Mouse (Mus musculus) embryonic facial prominence, embryonic 14.5 days (tissue): ENCODE measurements at regions not wholly inside any gene's neighbourhood (a gene's known extent, or its start where the extent isn't known, plus 50 kb on each side); places are given as distances from the start of the nearest gene placed in this dataset.

Experiments
- ATAC-seq: fragments of 200-750 bp; cut with Nextera tagmentation; 2 replicates; pipeline ENCODE4 v1.8.0; 2017; ENCODE audit warnings: low read depth, moderate number of reproducible peaks, moderate TSS enrichment
- DNase-seq: peaks from one replicate; pipeline ENCODE4 v3.0.0-alpha.2; 2015; ENCODE audit warnings: low spot score
- H3K27ac ChIP-seq: fragments of 300-500 bp; sonication (generic); replicated peaks from 2 replicates; pipeline ENCODE4 v1.5.1; 2014; ENCODE audit warnings: low read depth, mild to moderate bottlenecking, low read length, moderate library complexity
- H3K27me3 ChIP-seq: fragments of 300-500 bp; sonication (generic); replicated peaks from 2 replicates; pipeline ENCODE4 v1.6.1; 2014; ENCODE audit warnings: low read length; ENCODE audit not compliant: control insufficient read depth, insufficient read depth
- H3K36me3 ChIP-seq: fragments of 300-500 bp; sonication (generic); 2 replicates; pipeline ENCODE4 v1.6.1; 2014; ENCODE audit warnings: low read length, mixed read lengths; ENCODE audit not compliant: control insufficient read depth, insufficient read depth
- H3K4me1 ChIP-seq: fragments of 300-500 bp; sonication (generic); 2 replicates; pipeline ENCODE4 v1.6.1; 2014; ENCODE audit warnings: antibody characterized with exemption, low read length; ENCODE audit not compliant: control insufficient read depth, insufficient read depth
- H3K4me2 ChIP-seq: fragments of 300-500 bp; sonication (generic); 2 replicates; pipeline ENCODE4 v1.6.1; 2014; ENCODE audit warnings: low read depth, mild to moderate bottlenecking, low read length, moderate library complexity, mixed read lengths
- H3K4me3 ChIP-seq: fragments of 300-500 bp; sonication (generic); 2 replicates; pipeline ENCODE4 v1.5.1; 2014; ENCODE audit warnings: low read depth, mild to moderate bottlenecking, low read length
- H3K9ac ChIP-seq: fragments of 300-500 bp; sonication (generic); 2 replicates; pipeline ENCODE4 v1.6.1; 2014; ENCODE audit warnings: low read depth, mild to moderate bottlenecking, low read length, moderate library complexity, mixed read lengths
- H3K9me3 ChIP-seq: fragments of 300-500 bp; sonication (generic); 2 replicates; pipeline ENCODE4 v1.6.1; 2016; ENCODE audit warnings: low read length; ENCODE audit not compliant: control insufficient read depth
- WGBS: fragments of 180-500 bp; shearing (Covaris S2); extraction: QIAGEN DNeasy Blood & Tissue Kit; methylation state at CpG from one replicate; pipeline ENCODE4 v1.1.7; 2014; 5-methylcytosine and 5-hydroxymethylcytosine counted together

- DNase-seq: no peak
- WGBS: 90% methylated on average over 6 of the region's 6 CpGs
- ATAC-seq: no peak
Observed at GRCm38 (mm10) chr13:57087966-57088365, 192.2 kb upstream of the Trpc7 start.

GRCm38 (mm10) chr13:57087398-57087797 lies 191.6 kb upstream of the Trpc7 start:
- Histone ChIP-seq H3K9me3 (peaks cover 4% of the 10 kb centered on the region; the same call in 1 of the 2 replicates), H3K4me1 (no peaks in the 10 kb centered on the region), H3K27ac (no peak overlapping the region), H3K4me3 (no peak overlapping the region), H3K27me3 (no peaks in the 10 kb centered on the region), H3K4me2 (no peak overlapping the region), H3K9ac (no peak overlapping the region), H3K36me3 (no peaks in the 10 kb centered on the region)
- ATAC-seq (no peak), DNase-seq (no peak)
- WGBS: 83% methylated on average over 5 of the region's 5 CpGs

More at GRCm38 (mm10) chr13:57087966-57088365, 192.2 kb upstream of the Trpc7 start:
- H3K4me3 ChIP-seq: no peak overlapping the region
- no peak overlapping the region for H3K4me2 ChIP-seq
- peaks cover 4% of the 10 kb centered on the region; the same call in 1 of the 2 replicates for H3K9me3 ChIP-seq
- H3K27ac ChIP-seq: no peak overlapping the region
- H3K9ac ChIP-seq: no peak overlapping the region
- H3K27me3 ChIP-seq: no peaks in the 10 kb centered on the region
- H3K36me3 ChIP-seq: no peaks in the 10 kb centered on the region
- H3K4me1 ChIP-seq: no peaks in the 10 kb centered on the region

DNA sequence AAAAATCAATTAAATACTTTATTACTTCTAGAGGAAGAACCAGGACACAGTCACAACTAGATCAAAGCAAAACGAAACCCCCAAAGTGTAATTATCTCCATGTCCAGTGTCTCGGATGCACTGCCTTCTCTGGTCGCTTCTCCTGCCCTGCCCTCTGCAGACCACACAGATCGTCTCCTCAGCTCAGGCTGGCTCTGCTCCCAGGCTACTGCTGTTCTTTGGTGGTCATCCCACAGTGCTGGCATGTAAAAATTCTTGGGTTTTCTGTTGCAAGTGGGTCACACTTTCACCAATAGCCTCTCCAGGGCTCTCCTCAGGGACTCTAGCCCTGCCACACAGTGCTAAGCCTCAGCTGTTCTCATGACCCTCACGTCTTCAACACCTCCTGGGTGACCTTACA lies 188.0 kb upstream of the Trpc7 start:
- 61% methylated on average over 5 of the region's 5 CpGs for WGBS
- Histone ChIP-seq H3K4me1 (no peaks in the 10 kb centered on the region), H3K9ac (no peak overlapping the region), H3K27ac (no peak overlapping the region), H3K4me3 (no peak overlapping the region), H3K4me2 (no peak overlapping the region), H3K9me3 (peaks cover 4% of the 10 kb centered on the region; the same call in 1 of the 2 replicates), H3K27me3 (no peaks in the 10 kb centered on the region), H3K36me3 (no peaks in the 10 kb centered on the region)
- no peak for ATAC-seq
- DNase-seq: no peak

DNA sequence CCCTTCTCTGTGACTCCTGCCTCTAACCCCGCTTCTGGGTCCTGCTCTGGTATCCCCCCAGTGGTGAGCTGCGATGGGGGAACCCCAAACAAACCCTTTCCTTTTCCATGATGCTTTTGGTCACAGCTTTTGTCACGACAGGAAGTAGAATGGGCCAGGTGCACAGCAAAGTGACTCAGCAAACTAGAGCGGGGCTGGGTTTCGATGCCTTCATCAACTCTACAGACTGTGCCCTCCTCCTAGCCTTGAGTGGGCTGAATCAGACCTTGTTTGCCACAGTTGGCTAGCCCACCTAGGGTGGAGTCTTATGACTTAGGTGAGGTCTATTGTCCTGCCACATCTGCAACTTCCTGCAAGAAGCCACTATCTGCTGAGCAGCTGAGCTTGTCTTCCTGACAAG lies 174.7 kb upstream of the Trpc7 start:
- no peaks in the 10 kb centered on the region for H3K36me3 ChIP-seq
- no peak for DNase-seq

GRCm38 (mm10) chr13:57061656-57062055 lies 165.9 kb upstream of the Trpc7 start:
- H3K27me3 ChIP-seq: no peaks in the 10 kb centered on the region
- no peak overlapping the region; the same call in 1 of the 2 replicates for H3K27ac ChIP-seq
- H3K9ac ChIP-seq: no peak overlapping the region
- H3K9me3 ChIP-seq: no peaks in the 10 kb centered on the region
- WGBS: 56% methylated on average over 9 of the region's 9 CpGs
- H3K36me3 ChIP-seq: no peaks in the 10 kb centered on the region
- no peak overlapping the region for H3K4me2 ChIP-seq
- DNase-seq: no peak
- H3K4me3 ChIP-seq: no peak overlapping the region
- no peak for ATAC-seq
- H3K4me1 ChIP-seq: peaks cover 12% of the 10 kb centered on the region

More for the DNA sequence above, 174.7 kb upstream of the Trpc7 start:
- Histone ChIP-seq H3K4me1 (no peaks in the 10 kb centered on the region), H3K4me3 (no peak overlapping the region), H3K9ac (no peak overlapping the region), H3K4me2 (no peak overlapping the region), H3K27ac (no peak overlapping the region), H3K9me3 (no peaks in the 10 kb centered on the region), H3K27me3 (no peaks in the 10 kb centered on the region)
- ATAC-seq: no peak
- 86% methylated on average over 5 of the region's 5 CpGs for WGBS

DNA sequence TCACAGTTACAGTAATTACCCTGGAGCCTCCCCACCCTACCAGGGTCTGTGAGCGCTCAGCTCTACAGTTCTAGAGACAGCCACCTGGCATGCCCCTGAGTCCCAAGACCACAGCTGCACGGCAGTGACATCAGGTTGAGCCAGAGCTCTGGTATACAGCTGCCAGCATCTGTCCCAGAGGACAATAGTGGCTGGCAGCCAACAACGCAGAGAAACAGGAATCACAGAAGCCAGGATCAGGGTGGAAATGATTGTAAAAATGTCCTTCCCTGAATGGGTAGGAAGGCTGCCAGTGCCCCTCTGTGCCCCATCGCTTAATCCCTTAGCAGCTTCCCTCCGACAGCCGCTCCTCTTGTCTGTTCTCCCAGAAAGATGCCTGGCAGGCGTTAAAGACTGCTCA lies 165.3 kb upstream of the Trpc7 start:
- ATAC-seq (peak; percentile 96), DNase-seq (peak; percentile 87)
- Histone ChIP-seq H3K9me3 (no peaks in the 10 kb centered on the region), H3K36me3 (no peaks in the 10 kb centered on the region), H3K4me1 (peaks cover 12% of the 10 kb centered on the region), H3K9ac (no peak overlapping the region), H3K4me2 (no peak overlapping the region), H3K4me3 (no peak overlapping the region), H3K27me3 (no peaks in the 10 kb centered on the region), H3K27ac (no peak overlapping the region; the same call in 1 of the 2 replicates)
- 38% methylated on average over 7 of the region's 7 CpGs for WGBS

- no peak for ATAC-seq
- no peak overlapping the region for H3K9ac ChIP-seq
- H3K9me3 ChIP-seq: no peaks in the 10 kb centered on the region
- H3K4me1 ChIP-seq: peaks cover 10% of the 10 kb centered on the region
- H3K4me3 ChIP-seq: no peak overlapping the region
- no peak overlapping the region for H3K4me2 ChIP-seq
- WGBS: 86% methylated on average over 15 of the region's 15 CpGs
- no peaks in the 10 kb centered on the region for H3K36me3 ChIP-seq
- DNase-seq: no peak
- no peaks in the 10 kb centered on the region for H3K27me3 ChIP-seq
- no peak overlapping the region for H3K27ac ChIP-seq
Observed at GRCm38 (mm10) chr13:57056786-57057185, 161.0 kb upstream of the Trpc7 start.

- Histone ChIP-seq H3K4me3 (no peak overlapping the region), H3K27ac (no peak overlapping the region), H3K4me2 (no peak overlapping the region), H3K9me3 (no peaks in the 10 kb centered on the region), H3K36me3 (no peaks in the 10 kb centered on the region), H3K27me3 (no peaks in the 10 kb centered on the region), H3K9ac (no peak overlapping the region), H3K4me1 (no peaks in the 10 kb centered on the region)
- DNase-seq: peak; percentile 33
- WGBS: 57% methylated on average over 12 of the region's 12 CpGs
- no peak for ATAC-seq
Observed at GRCm38 (mm10) chr13:57055409-57056195, 159.8 kb upstream of the Trpc7 start.

- WGBS: 78% methylated on average over 4 of the region's 4 CpGs
- H3K4me3 ChIP-seq: no peak overlapping the region
- H3K4me1 ChIP-seq: no peaks in the 10 kb centered on the region
- H3K4me2 ChIP-seq: no peak overlapping the region
- no peak overlapping the region for H3K9ac ChIP-seq
- DNase-seq (no peak), ATAC-seq (no peak)
- H3K27ac ChIP-seq: no peak overlapping the region
- H3K27me3 ChIP-seq: no peaks in the 10 kb centered on the region
- H3K9me3 ChIP-seq: no peaks in the 10 kb centered on the region
- H3K36me3 ChIP-seq: no peaks in the 10 kb centered on the region
Observed at GRCm38 (mm10) chr13:57053361-57053760, 157.6 kb upstream of the Trpc7 start.
